Comparison of ENCODE assay signal across 21 mouse cellular contexts in genomic region chr3:30076522-30076921, GRCm38 (mm10).
DNase-seq lines count a peak whose midpoint lies in the region; ATAC-seq and TF ChIP-seq lines count a peak whose summit lies in the region.
"Had no signal": no experiment of that assay in that cellular context is flagged by ENCODE, and none has a peak within 500 bp of the region (broad histone marks: within the 10 kb centered on the region; RNA-seq: fewer than 3 reads in every experiment).

No protein-coding gene starts in this region.

- no peaks in the 10 kb centered on the region for H3K27me3 ChIP-seq in kidney, embryonic 15.5 days
- no peaks in the 10 kb centered on the region for H3K27me3 ChIP-seq in liver, adult 2 months (ENCODE audit: control insufficient read depth, insufficient read depth, low read length)
- no peaks in the 10 kb centered on the region for H3K27me3 ChIP-seq in liver, postnatal 0 days (ENCODE audit: insufficient read depth, low read length)
- H3K27me3 ChIP-seq: CH12.LX; embryonic facial prominence, embryonic 12.5 days; forebrain, embryonic 15.5 days; heart, embryonic 15.5 days had no signal

- H3K4me1 ChIP-seq in kidney, embryonic 15.5 days, result peaks cover 22% of the 10 kb centered on the region
- no peaks in the 10 kb centered on the region for H3K4me1 ChIP-seq in liver, adult 2 months (ENCODE audit: control insufficient read depth, insufficient read depth, low read length)
- H3K4me1 ChIP-seq in liver, postnatal 0 days (ENCODE audit: insufficient read depth), result no peaks in the 10 kb centered on the region
- H3K4me1 ChIP-seq: embryonic facial prominence, embryonic 12.5 days; forebrain, embryonic 15.5 days; heart, embryonic 15.5 days; hindbrain, embryonic 10.5 days had no signal

- WGBS in kidney, embryonic 15.5 days, result 80% methylated on average over 7 of the region's 7 CpGs
- 83% methylated on average over 7 of the region's 7 CpGs for WGBS in liver, adult 2 months
- WGBS in liver, postnatal 0 days (ENCODE audit: insufficient replicate concordance), result 81% methylated on average over 7 of the region's 7 CpGs

- TF ChIP-seq POLR2A in liver, adult 2 months (IDR thresholded peaks at IDR 0.05; ENCODE audit: extremely low read depth, insufficient read depth, low read length), result no peak

- no peak overlapping the region for H3K27ac ChIP-seq in kidney, embryonic 15.5 days
- no peak overlapping the region for H3K27ac ChIP-seq in liver, adult 2 months (replicated peaks; ENCODE audit: insufficient read depth, low read depth, low read length)
- H3K27ac ChIP-seq in liver, postnatal 0 days (ENCODE audit: low read depth), result no peak overlapping the region
- H3K27ac ChIP-seq: embryonic facial prominence, embryonic 12.5 days; forebrain, embryonic 15.5 days; heart, adult 2 months; heart, embryonic 15.5 days; hindbrain, embryonic 10.5 days; hindbrain, embryonic 14.5 days had no signal

- DNase-seq in adrenal gland, postnatal 14 days, result peak; percentile 7
- DNase-seq in adrenal gland, postnatal 25 days, result no peak
- peak; percentile 8 to 14 for DNase-seq in kidney, adult 8-10 months
- peak; percentile 2 for DNase-seq in liver, adult 2 months (ENCODE audit: extremely low read depth, low read depth, low spot score)
- DNase-seq in liver, postnatal 0 days, result no peak
- peak; percentile 6 to 17 for DNase-seq in kidney, postnatal 36 days
- DNase-seq: cerebellum, adult 11-12 months; cerebellum, adult 9-10 months; cerebellum, postnatal 25 days; heart, adult 2 months; heart, postnatal 14 days had no signal

- no peak overlapping the region for H3K9ac ChIP-seq in kidney, embryonic 15.5 days
- H3K9ac ChIP-seq in liver, adult 2 months (ENCODE audit: low read depth, low read length), result no peak overlapping the region
- no peak overlapping the region for H3K9ac ChIP-seq in liver, postnatal 0 days (replicated peaks)
- H3K9ac ChIP-seq: embryonic facial prominence, embryonic 12.5 days; forebrain, embryonic 15.5 days; heart, embryonic 15.5 days; hindbrain, embryonic 14.5 days had no signal

- H3K9me3 ChIP-seq in kidney, embryonic 15.5 days (replicated peaks), result no peaks in the 10 kb centered on the region
- no peaks in the 10 kb centered on the region for H3K9me3 ChIP-seq in liver, postnatal 0 days (ENCODE audit: low read length)
- H3K9me3 ChIP-seq: embryonic facial prominence, embryonic 12.5 days; forebrain, embryonic 15.5 days; heart, embryonic 15.5 days; hindbrain, embryonic 10.5 days had no signal

- no peak for ATAC-seq in kidney, embryonic 15.5 days (replicated peaks; ENCODE audit: low FRiP score)
- no peak for ATAC-seq in liver, postnatal 0 days
- ATAC-seq: activated CD4-positive, CD25-positive, alpha-beta regulatory T cell, adult 4 months; forebrain, embryonic 15.5 days; Patski had no signal

- no peaks in the 10 kb centered on the region for H3K79me2 ChIP-seq in liver, adult 2 months (ENCODE audit: control insufficient read depth, insufficient read depth, low read length)

- H3K4me2 ChIP-seq in kidney, embryonic 15.5 days, result no peak overlapping the region
- H3K4me2 ChIP-seq in liver, postnatal 0 days (ENCODE audit: low read depth, low read length), result no peak overlapping the region
- H3K4me2 ChIP-seq: embryonic facial prominence, embryonic 12.5 days; forebrain, embryonic 15.5 days; heart, embryonic 11.5 days; heart, embryonic 15.5 days; hindbrain, embryonic 14.5 days had no signal

- H3K36me3 ChIP-seq in kidney, embryonic 15.5 days, result no peaks in the 10 kb centered on the region
- H3K36me3 ChIP-seq in liver, adult 2 months (ENCODE audit: control insufficient read depth, insufficient read depth, low read length), result no peaks in the 10 kb centered on the region
- no peaks in the 10 kb centered on the region for H3K36me3 ChIP-seq in liver, postnatal 0 days (replicated peaks; ENCODE audit: insufficient read depth, low read length)
- H3K36me3 ChIP-seq: embryonic facial prominence, embryonic 12.5 days; forebrain, embryonic 15.5 days; heart, embryonic 15.5 days; hindbrain, embryonic 10.5 days had no signal

- no peak for TF ChIP-seq EP300 in liver, postnatal 0 days (IDR thresholded peaks at IDR 0.05; ENCODE audit: low read depth)

- H3K4me3 ChIP-seq in kidney, embryonic 15.5 days (replicated peaks), result no peak overlapping the region
- H3K4me3 ChIP-seq in liver, adult 2 months (ENCODE audit: insufficient read depth, low read depth, low read length), result no peak overlapping the region
- no peak overlapping the region for H3K4me3 ChIP-seq in liver, postnatal 0 days (ENCODE audit: low read depth, low read length)
- H3K4me3 ChIP-seq: embryonic facial prominence, embryonic 12.5 days; forebrain, embryonic 15.5 days; heart, adult 2 months; heart, embryonic 15.5 days; hindbrain, embryonic 10.5 days had no signal

- TF ChIP-seq CTCF in liver, adult 2 months (IDR thresholded peaks at IDR 0.05; ENCODE audit: low read depth, low read length), result no peak
- TF ChIP-seq CTCF in liver, postnatal 0 days (IDR thresholded peaks at IDR 0.05; ENCODE audit: low read depth), result no peak

Comparison
In these comparisons a context has a peak if more than half of its experiments do, and no peak if none do; other contexts are left out.
1. DNase-seq: peak in adrenal gland, postnatal 14 days (single experiment), kidney, adult 8-10 months (2 of 2), liver, adult 2 months (single experiment) and kidney, postnatal 36 days (2 of 2); none in adrenal gland, postnatal 25 days (single experiment) and liver, postnatal 0 days (single experiment).